Mouse (Mus musculus) stomach, embryonic 16.5 days (tissue): Measurements from ENCODE around the gene Nos3. TPM values are rescaled to one million over a fixed set of nuclear protein-coding genes. Genes with fewer than 3 reads are reported as not detected.

Experiments used
- ATAC-seq: fragments of 200-750 bp; cut with Nextera tagmentation; 2 replicates; pipeline ENCODE4 v1.8.0; 2017; ENCODE audit warnings: moderate number of reproducible peaks, moderate TSS enrichment; ENCODE audit not compliant: insufficient read depth, low FRiP score
- H3K27ac ChIP-seq: fragments of 300-500 bp; sonication (generic); 2 replicates; pipeline ENCODE4 v1.5.1; 2014; ENCODE audit warnings: low read length
- H3K27me3 ChIP-seq: fragments of 300-500 bp; sonication (generic); 2 replicates; pipeline ENCODE4 v1.6.1; 2014; ENCODE audit warnings: low read length, control low read depth, mixed read lengths; ENCODE audit not compliant: control insufficient read depth, insufficient read depth
- H3K36me3 ChIP-seq: fragments of 300-500 bp; sonication (generic); 2 replicates; pipeline ENCODE4 v1.6.1; 2014; ENCODE audit warnings: low read length; ENCODE audit not compliant: control insufficient read depth, insufficient read depth
- H3K4me1 ChIP-seq: fragments of 300-500 bp; sonication (generic); 2 replicates; pipeline ENCODE4 v1.6.1; 2014; ENCODE audit warnings: low read length, control low read depth, mixed read lengths; ENCODE audit not compliant: control insufficient read depth, insufficient read depth
- H3K4me2 ChIP-seq: fragments of 300-500 bp; sonication (generic); 2 replicates; pipeline ENCODE4 v1.6.1; 2014; ENCODE audit warnings: low read depth, low read length, mixed read lengths
- H3K4me3 ChIP-seq: fragments of 300-500 bp; sonication (generic); replicated peaks from 2 replicates; pipeline ENCODE4 v1.5.1; 2014; ENCODE audit warnings: mild to moderate bottlenecking, low read length
- H3K9ac ChIP-seq: fragments of 300-500 bp; sonication (generic); 2 replicates; pipeline ENCODE4 v1.6.1; 2014; ENCODE audit warnings: low read length
- H3K9me3 ChIP-seq: fragments of 300-500 bp; sonication (generic); replicated peaks from 2 replicates; pipeline ENCODE4 v1.6.1; 2016; ENCODE audit warnings: low read length, control low read depth; ENCODE audit not compliant: control insufficient read depth
- WGBS: fragments of 180-500 bp; shearing (Covaris S2); extraction: QIAGEN DNeasy Blood & Tissue Kit; methylation state at CpG from one replicate; pipeline ENCODE4 v1.1.7; 2014; 5-methylcytosine and 5-hydroxymethylcytosine counted together
- polyA plus RNA-seq: library from polyadenylated mRNA; unstranded; fragments of >200 nt; fragmentation: Nextera tagmentation; extraction: Ambion mirVana; gene quantifications from 2 replicates; pipeline ENCODE4 v1.2.1, GENCODE M21; 2015

Gene Nos3
- polyA plus RNA-seq, 1 experiment from 2014 or later, result 6.5 TPM

- Histone ChIP-seq H3K9me3 (no peaks in the 10 kb centered on the region), H3K27me3 (no peaks in the 10 kb centered on the region; the same call in 1 of the 2 replicates), H3K4me3 (peak overlapping the region; percentile 34), H3K9ac (peak overlapping the region; percentile 64), H3K4me2 (peak overlapping the region; percentile 64), H3K4me1 (peaks cover 25% of the 10 kb centered on the region), H3K27ac (peak overlapping the region; percentile 83), H3K36me3 (no peaks in the 10 kb centered on the region)
- 66% methylated on average over 6 of the region's 6 CpGs for WGBS
- no peak for ATAC-seq
These were observed 35.8 kb upstream of the Nos3 start for GRCm38 (mm10) chr5:24328813-24329211.

- peak overlapping the region; percentile 64 for H3K9ac ChIP-seq
- ATAC-seq, result peak; percentile 88
- no peaks in the 10 kb centered on the region for H3K36me3 ChIP-seq
- H3K4me3 ChIP-seq, result peak overlapping the region; percentile 34
- no peaks in the 10 kb centered on the region; the same call in 1 of the 2 replicates for H3K27me3 ChIP-seq
- WGBS, result 5% methylated on average over 27 of the region's 27 CpGs
- H3K4me2 ChIP-seq, result peak overlapping the region; percentile 64
- H3K4me1 ChIP-seq, result peaks cover 26% of the 10 kb centered on the region
- no peaks in the 10 kb centered on the region for H3K9me3 ChIP-seq
- H3K27ac ChIP-seq, result peak overlapping the region; percentile 83
These were observed 35.2 kb upstream of the Nos3 start for GRCm38 (mm10) chr5:24329212-24329964.

- 42% methylated on average over 5 of the region's 5 CpGs for WGBS
- H3K4me1 ChIP-seq, result peaks cover 32% of the 10 kb centered on the region
- no peaks in the 10 kb centered on the region; the same call in 1 of the 2 replicates for H3K27me3 ChIP-seq
- H3K4me3 ChIP-seq, result no peak overlapping the region
- H3K4me2 ChIP-seq, result peak overlapping the region; percentile 64
- no peaks in the 10 kb centered on the region for H3K9me3 ChIP-seq
- H3K27ac ChIP-seq, result peak overlapping the region; percentile 83
- peak overlapping the region; percentile 64; the same call in 1 of the 2 replicates for H3K9ac ChIP-seq
- H3K36me3 ChIP-seq, result no peaks in the 10 kb centered on the region
- no peak for ATAC-seq
These were observed 34.7 kb upstream of the Nos3 start for GRCm38 (mm10) chr5:24329965-24330298.

GRCm38 (mm10) chr5:24332401-24332800 is 32.2 kb upstream of the Nos3 start:
- no peak for ATAC-seq
- Histone ChIP-seq H3K9ac (no peak overlapping the region), H3K4me3 (no peak overlapping the region), H3K36me3 (no peaks in the 10 kb centered on the region), H3K27me3 (no peaks in the 10 kb centered on the region), H3K4me1 (peaks cover 43% of the 10 kb centered on the region), H3K9me3 (no peaks in the 10 kb centered on the region), H3K4me2 (no peak overlapping the region), H3K27ac (no peak overlapping the region)
- 81% methylated on average over 4 of the region's 4 CpGs for WGBS

- H3K27ac ChIP-seq, result peak overlapping the region; percentile 16; the same call in 1 of the 2 replicates
- no peak overlapping the region for H3K4me3 ChIP-seq
- WGBS, result 9% methylated on average over 3 of the region's 3 CpGs
- no peak overlapping the region; the same call in 1 of the 2 replicates for H3K9ac ChIP-seq
- H3K4me1 ChIP-seq, result peaks cover 31% of the 10 kb centered on the region
- peak; percentile 18; the same call in 1 of the 2 replicates for ATAC-seq
- no peaks in the 10 kb centered on the region for H3K36me3 ChIP-seq
- H3K4me2 ChIP-seq, result no peak overlapping the region
- H3K27me3 ChIP-seq, result no peaks in the 10 kb centered on the region
- H3K9me3 ChIP-seq, result no peaks in the 10 kb centered on the region
These were observed 29.9 kb upstream of the Nos3 start for GRCm38 (mm10) chr5:24334749-24335148.

- Histone ChIP-seq H3K4me3 (no peak overlapping the region), H3K27ac (0 out of 2 replicates have a peak overlapping the region, but pooled peaks have one; percentile 5), H3K4me1 (peaks cover 28% of the 10 kb centered on the region), H3K9ac (no peak overlapping the region), H3K4me2 (no peak overlapping the region), H3K9me3 (no peaks in the 10 kb centered on the region), H3K27me3 (no peaks in the 10 kb centered on the region), H3K36me3 (no peaks in the 10 kb centered on the region)
- 19% methylated on average over 3 of the region's 3 CpGs for WGBS
- peak; percentile 79 for ATAC-seq
These were observed 28.6 kb upstream of the Nos3 start for GRCm38 (mm10) chr5:24335888-24336511.

- 0 out of 2 replicates have a peak overlapping the region, but pooled peaks have one; percentile 6 for H3K9ac ChIP-seq
- 39% methylated on average over 9 of the region's 9 CpGs for WGBS
- no peak overlapping the region for H3K4me3 ChIP-seq
- H3K4me1 ChIP-seq, result peaks cover 28% of the 10 kb centered on the region
- no peaks in the 10 kb centered on the region for H3K36me3 ChIP-seq
- H3K9me3 ChIP-seq, result no peaks in the 10 kb centered on the region
- H3K27me3 ChIP-seq, result no peaks in the 10 kb centered on the region
- H3K4me2 ChIP-seq, result no peak overlapping the region
- H3K27ac ChIP-seq, result no peak overlapping the region
- ATAC-seq, result no peak
These were observed 27.2 kb upstream of the Nos3 start for GRCm38 (mm10) chr5:24337366-24337765.

- peaks cover 31% of the 10 kb centered on the region for H3K4me1 ChIP-seq
- no peak overlapping the region for H3K4me3 ChIP-seq
- no peak overlapping the region for H3K9ac ChIP-seq
- H3K36me3 ChIP-seq, result no peaks in the 10 kb centered on the region
- H3K27me3 ChIP-seq, result no peaks in the 10 kb centered on the region
- WGBS, result 46% methylated on average over 2 of the region's 2 CpGs
- H3K4me2 ChIP-seq, result no peak overlapping the region
- H3K9me3 ChIP-seq, result no peaks in the 10 kb centered on the region
- no peak for ATAC-seq
- no peak overlapping the region for H3K27ac ChIP-seq
These were observed 26.8 kb upstream of the Nos3 start for GRCm38 (mm10) chr5:24337821-24338220.

- Histone ChIP-seq H3K9ac (no peak overlapping the region), H3K36me3 (no peaks in the 10 kb centered on the region), H3K4me1 (peaks cover 33% of the 10 kb centered on the region), H3K9me3 (no peaks in the 10 kb centered on the region), H3K27me3 (no peaks in the 10 kb centered on the region), H3K27ac (no peak overlapping the region), H3K4me3 (no peak overlapping the region), H3K4me2 (no peak overlapping the region)
- WGBS, result 70% methylated on average over 14 of the region's 14 CpGs
- ATAC-seq, result no peak
These were observed 22.2 kb upstream of the Nos3 start for GRCm38 (mm10) chr5:24342205-24342963.
